Mouse (Mus musculus) heart, adult 11 months (tissue): Measurements from ENCODE around the gene Rplp1.

Source experiments
- DNase-seq: peaks from one replicate; pipeline ENCODE4 v3.0.0; 2022

Gene Rplp1

DNA sequence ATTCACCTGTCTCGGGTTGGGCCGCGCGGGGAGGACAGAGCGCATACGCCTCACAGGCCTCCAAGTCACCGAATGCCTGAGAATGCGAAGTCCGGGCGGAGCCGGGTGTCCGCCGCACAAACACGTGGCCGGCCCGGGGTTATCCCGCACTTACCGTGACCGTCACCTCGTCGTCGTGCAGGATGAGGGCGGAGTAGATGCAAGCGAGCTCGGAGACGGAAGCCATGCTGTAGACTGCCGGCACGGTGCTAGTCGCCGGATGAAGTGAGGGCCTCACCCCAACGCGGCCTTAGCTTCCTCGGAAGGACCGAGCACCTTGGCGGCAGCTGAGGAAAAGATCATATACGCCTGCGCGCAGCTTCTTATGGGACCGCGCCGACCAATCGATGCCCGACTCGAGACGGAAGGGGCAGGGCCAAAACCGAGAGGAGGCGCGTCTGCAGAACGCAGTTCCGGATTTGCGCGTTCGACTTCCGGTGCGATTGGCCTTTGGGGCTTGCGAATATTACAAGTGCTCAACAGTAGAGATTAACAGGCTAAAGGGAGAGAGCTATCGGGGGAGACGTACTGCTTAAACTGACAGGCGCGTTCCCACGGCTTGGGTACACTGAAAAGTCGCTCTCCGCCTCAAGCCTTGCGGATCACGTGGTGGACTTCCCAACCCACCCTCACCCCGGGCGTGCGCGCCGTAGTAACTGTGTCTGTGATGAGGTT is at the start of gene Rplp1:
Gene Rplp1, minus strand, starts transcription at position 340 of the 714 bp plus-strand sequence.
- DNase-seq = peak; percentile 100

DNA sequence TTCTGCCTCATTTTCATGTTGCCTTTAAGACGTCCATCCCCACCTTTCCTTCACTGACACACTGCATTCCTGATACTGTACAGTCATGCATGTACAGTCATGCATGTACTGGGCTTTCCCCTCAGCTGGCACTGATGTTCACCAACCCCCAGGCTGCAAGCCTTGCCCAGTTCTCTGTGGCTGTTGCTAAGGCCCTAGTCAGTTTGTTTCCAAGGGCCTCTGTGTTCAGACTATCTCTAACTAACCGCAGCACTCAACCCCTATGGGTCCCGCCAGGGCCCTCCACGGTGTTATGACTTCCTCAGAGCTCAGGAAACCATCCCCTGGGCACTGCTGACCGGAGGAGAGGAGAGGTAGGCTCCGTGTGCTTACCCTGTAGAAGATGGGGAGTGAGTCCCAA is 49.0 kb upstream of the Rplp1 start:
- DNase-seq = no peak

DNA sequence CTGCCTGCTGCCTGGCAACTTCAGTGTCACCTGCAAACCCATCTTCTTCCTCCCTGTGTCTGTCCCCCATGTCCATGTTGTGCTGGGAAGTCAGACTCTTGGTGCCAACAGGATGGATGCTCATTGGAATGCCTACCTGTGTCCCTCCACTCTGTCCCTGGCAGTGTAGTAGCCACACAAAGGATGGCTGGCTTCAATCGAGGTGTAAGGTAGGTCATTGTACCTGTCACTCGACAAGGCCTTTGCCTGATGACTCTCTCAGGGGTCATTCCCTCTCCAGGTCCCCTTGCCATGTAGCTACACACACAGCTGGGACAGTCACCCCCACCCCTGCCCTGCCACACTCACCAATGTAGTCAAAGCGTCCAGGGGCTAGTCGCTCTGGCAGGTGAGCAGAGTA is 46.8 kb upstream of the Rplp1 start:
- peak; percentile 91 for DNase-seq

DNA sequence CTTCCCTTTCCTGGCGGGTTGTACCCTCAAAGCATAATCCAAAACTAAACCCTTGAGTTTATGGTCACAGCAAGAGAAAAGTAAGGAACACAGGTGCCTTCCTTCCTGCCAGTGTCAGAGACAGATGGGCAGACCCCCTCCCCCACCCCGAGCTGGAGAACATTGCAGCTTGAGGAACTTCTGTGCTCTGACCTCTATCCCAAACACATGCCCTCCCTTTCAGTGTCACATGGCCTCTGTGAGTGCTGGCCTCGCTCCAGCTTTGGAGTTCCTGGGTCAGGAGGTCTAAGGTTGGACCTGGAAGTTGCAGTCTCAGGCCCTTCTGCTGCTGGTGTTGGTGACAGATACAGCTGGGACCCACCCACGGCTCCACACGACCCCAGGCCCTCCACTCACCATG is 46.4 kb upstream of the Rplp1 start:
- peak; percentile 97 for DNase-seq

DNA sequence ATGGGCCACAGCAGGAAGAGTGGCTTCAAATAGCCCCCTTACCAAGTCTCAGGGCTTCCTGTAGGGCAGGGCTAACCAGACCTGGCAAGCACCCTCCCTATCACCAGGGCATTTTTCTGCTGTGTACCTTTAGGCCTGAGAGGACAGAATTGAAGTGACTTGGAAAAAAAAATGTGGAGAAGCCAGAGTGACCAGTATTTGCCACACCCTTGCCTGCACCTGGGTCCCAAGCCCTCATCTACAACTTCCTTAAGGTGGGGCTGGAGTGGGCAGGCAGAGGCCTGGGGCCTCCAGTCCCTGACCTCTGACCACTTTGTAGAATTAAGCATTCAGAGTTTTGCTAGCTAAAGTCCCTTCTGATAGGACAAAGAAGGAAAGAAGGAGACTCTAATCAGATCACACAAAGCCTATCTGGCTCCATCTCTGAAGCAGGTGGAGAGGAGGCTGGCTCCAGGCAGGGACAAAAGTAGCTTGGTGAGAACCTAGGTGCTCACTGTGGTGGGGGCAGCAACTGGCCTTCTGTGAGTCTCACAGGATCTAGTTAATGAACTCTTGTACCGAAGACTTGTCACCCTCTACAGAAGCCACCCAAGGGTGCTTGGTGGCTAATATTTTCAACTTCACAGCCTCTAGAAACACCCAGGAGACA is 45.7 kb upstream of the Rplp1 start:
- no peak for DNase-seq

DNA sequence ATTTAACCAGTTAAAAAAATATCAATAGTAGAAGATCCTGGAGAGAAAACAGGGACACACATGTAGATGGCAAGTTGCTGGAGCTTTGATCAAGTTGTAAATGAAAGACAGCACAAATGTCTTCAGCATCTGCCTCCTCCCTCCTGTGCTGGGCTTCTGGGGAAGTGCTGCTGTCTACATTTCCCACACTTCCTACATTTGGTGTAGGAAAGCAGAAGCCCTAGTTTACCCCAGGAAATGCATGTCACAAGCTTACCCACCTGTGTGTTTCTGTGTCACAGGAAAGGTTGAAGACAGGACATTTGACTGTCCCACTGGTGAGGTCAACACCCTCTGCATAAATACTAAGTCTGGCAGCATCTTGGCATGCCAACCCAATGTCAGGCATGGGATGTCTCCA is 40.4 kb upstream of the Rplp1 start:
- DNase-seq = no peak

DNA sequence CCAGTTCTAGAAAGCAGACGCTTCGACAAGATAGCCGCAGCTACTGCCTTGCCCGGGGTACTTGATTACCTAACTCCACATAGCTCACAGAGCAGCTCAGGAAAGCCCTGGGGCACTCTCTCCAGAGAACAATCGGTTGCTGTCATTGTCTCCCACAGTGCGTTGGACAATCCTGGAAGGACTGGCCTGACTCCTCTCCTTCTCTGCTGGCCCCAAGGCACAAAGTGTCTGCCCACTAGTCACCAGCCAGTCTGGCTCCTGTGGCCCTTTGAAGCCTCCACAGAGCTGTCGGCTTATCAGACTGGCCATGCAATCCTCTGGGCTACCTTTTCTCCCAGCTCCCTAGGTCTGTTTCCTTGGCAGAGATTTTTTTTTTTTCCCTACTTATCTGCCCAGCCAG is 37.9 kb upstream of the Rplp1 start:
- DNase-seq = no peak

DNA sequence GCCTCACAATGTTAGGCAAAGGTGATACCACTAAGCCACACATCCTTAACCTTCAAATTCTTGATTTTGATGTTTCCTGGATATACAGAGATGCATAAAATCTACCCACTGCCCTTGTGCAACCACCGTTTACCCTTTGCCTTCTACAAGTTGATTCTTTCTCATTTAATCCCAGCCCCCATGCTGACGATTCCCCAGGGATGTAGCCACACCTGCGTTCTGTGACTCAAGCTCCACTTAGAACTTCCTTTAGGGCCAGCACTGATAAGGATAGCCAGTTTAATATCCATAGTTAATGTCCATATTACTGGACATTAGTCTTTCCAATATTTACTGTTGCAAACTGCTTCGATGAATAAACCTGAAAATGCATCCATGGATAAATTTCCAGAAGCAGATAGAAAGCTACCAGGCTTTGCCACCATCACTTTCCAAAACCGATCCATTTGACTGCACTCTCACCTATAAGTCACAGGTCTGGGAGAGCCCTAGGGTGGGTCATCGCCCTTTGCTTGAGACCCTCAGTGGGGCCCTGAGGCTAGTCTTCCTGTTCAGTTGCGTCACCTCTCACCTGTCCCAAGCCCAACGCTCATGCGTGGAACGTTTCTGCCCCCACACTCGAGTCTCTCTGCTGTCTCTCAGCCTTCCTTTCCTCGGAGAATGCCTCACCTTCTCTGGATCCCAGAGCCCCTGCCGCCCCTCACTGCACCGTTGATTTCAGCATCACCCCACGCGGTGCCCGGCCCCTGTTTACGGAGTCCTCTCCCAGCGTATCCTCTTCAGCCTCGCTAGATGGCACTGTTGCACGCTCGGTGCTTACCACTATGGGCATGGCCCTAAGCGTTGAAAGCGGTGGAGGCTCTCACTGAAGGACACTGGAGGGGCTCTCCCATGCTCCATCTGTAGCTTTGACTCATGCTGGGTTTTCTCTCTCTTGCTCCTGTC is 33.3 kb upstream of the Rplp1 start:
- DNase-seq = peak; percentile 97

DNA sequence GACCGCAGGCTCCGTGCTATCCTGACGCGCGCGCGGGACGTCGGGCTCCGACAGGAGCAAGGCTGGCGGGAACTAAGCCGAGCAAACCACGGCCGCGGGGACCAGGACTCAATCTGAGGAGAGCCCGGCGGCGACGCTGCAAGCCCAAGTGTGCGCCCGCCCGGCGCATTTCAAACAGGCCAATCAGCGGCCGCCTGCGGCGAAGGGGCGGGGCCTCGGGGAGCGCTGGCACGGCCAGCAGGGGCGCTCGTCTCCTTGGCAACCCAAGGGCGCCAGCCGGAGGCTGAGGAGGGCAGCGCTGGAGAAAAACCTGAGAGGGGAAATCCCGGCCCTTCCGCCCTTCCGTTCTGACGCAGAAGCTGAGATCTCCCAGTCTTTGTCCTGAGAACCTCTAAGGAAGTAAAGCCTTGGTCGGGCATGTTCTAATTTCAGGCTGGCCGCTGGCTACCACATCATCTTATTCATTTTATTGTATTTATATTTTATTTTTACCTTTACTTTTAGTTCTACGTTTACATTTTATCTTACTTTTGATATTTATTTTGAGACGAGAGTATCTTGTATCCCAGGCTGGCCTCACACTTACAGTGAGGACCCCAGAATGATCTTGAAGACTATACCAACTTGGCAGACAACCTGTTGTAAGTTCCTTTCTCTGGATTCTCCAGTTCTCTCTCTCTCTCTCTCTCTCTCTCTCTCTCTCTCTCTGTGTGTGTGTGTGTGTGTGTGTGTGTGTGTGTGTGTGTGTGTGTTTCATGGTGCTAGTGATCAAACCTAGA is 32.5 kb upstream of the Rplp1 start, which contains the start of gene Kif23:
Gene Kif23, minus strand, starts transcription at position 152 of the 779 bp plus-strand sequence.
- DNase-seq = peak; percentile 100

DNA sequence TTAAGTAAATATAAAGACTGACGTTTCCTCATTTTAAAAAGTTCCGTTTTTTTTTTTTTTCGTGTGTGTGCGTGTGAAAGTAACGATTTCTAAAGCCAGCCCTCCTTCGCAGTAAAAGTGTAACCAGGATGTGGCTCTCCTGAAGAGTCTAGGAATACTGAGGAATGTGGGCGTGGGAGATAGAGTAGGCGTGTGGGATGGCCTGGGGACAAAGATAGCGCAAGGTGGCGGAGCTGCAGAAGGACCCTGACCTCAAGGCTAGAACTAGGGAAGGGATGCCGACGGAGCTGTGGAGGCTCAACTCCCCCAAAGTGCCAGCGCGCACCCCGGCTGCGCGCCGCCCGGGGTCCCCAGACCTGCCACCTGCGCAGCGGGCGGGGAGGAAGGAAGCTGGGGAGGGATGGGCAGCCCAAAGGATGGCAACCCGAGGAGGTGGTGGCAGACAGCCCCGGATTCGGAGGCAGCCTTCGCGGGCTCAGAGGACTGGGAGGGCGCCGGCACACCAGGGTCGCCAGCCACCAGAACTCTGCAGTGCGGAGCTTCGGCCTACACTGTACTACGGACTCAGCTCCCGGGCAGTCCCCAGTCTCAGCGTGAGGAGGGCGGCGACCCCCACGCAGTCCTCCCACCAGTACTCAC is 31.8 kb upstream of the Rplp1 start:
- peak; percentile 93 for DNase-seq

DNA sequence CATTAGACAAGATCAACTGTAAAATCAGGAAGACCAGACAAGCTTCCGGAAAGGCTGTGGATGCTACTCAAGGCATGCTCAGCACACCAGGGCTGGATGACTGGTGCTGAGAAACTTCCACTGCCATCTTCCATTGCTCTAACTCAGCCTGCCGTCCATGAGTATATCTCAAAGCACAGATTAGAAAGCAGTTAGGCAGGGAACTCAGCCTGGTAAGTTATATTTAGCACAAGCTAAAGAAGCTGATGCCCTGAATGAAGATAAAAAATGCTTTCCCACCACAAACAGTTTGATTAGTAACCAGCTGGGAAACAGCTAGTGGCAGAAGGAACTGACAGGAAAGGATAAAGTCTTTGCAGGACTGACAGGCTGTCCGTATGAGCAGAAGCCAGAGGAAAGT is 26.7 kb upstream of the Rplp1 start:
- DNase-seq = peak; percentile 79

DNA sequence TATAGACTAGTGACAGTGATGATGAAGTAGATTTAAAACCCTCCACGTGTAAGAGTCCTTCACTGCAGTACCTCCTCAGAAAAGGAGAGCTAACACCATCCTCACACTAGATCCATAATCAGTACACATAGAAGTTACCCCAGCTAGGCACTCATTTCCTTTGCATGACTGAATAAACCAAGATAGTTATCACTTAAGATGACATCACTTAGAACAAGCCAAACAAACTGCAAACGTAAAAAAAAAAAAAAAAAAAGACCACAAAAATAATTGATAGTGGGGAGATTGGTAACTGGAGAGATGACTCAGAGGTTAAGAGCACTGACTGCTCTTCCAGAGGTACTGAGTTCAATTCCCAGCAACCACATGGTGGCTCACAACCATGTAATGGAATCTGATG is 19.0 kb upstream of the Rplp1 start:
- no peak for DNase-seq

DNA sequence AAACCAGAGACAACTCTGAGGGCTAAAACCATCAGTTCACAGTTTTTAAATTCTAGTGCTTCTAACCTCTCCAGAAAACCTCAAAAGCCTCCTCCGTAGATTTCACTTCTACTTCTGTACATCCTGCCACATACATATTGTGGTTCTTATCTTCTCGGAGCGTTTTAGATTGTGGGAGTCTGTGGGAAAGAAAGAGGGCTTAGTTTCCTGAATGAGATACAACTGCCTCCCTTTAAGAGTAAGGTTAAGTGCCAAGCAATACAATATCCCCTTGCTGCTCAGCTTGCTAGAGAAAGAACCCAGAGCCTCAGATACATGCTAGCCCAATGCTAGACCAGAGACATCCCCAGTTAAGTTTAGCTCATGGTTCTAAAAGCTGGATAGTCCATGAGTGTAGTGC is 17.7 kb upstream of the Rplp1 start:
- DNase-seq = no peak

DNA sequence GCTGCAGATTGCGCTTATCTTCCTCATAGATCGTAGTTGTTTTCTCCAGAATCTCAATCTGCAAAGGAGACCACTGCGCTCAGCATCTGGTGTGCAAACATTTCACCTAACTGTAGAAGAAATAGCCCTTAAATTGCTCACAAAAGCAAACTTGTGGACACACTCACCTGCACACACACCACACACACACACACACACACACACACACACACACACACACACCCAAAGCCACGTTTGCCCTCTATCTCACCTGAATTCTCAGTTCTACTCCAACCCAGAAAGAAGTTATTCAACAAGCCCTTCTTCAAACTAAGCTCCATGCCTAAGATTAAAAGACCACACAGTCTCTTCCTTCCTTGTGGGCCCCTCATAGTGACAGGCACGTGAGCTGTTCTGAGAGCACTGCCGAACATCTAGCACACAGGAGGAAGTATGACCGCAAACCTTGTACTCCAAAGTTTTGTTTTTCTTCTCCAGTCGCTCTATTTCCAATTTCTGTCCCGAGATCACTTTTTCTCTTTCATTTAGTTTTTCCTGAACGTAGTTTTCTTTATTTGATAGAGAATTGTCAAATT is 10.8 kb upstream of the Rplp1 start:
- DNase-seq = no peak

DNA sequence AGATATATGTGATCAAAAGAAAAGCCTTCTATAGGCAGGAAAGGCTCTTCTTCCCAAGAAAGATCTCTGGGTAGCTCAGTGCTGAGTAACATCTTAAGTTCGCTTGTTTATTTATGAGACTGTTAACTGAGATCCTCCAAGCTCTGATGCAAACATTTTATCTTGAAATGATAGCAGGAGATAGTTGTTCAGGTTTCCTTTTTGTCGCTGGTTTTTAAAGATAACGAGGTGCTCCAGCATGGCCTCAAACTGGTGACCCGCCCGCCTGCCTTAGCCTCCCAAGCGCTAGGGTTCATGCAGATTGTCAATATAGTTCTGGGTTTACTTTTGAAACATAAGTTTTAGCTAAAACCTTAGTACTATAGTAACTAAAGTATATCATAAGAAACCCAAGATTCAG is 6.0 kb upstream of the Rplp1 start:
- DNase-seq = no peak

DNA sequence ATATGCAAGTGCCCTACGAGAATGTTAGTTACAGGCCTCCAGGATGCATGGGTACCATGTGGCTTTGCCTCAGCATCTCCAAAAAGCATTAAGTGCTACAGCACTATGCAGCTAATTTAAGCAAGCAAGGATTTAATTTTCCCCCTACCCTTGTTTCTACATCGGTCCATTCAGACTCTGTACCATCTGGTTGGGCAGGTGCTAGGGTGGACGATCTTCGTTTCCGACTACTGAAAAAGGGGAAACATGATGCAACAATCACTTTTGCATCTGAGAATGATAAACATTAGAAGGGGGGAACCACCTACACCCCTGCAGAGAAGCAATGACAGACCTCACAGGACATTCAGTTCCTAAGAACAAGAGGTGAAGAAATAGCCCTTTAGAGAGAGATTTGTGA is 5.1 kb upstream of the Rplp1 start:
- peak; percentile 59 for DNase-seq

DNA sequence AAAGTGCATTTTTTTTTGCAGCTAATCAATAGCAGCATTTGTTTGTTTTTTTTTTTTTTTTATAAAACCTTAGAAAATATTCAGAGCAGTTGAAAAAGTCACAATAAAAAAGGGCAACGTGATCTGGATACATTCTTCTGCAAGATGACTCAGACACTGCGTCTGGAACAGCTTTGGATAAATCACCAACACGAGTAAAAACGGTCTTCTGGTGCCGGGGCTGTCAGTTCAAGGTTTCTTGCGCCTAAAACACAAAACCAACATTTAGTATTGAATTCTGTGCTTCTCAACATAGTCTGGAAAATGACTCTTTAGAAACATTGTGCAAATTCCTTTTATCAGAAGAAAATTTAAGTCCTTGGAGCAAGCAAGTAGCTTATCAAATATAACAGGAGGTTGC is 3.1 kb upstream of the Rplp1 start:
- no peak for DNase-seq

DNA sequence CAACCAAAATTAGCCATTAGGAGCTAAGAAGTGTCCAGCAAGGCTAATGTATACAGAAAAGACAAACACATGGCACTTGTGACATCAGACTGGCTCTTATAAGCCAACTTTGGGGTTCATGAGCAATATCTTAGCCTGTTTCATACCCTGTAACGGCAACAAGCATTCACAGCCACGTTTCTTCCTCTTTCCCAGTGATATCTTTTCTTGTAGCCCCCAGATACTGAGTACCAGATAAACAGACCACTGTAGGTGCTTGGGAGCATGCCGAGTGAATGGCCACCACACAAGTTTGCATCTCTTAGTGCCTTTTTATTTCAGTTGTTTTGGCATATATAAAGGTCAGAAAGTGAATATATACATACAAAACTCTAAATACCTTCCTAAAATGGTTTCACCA is 2.6 kb upstream of the Rplp1 start:
- DNase-seq = no peak

DNA sequence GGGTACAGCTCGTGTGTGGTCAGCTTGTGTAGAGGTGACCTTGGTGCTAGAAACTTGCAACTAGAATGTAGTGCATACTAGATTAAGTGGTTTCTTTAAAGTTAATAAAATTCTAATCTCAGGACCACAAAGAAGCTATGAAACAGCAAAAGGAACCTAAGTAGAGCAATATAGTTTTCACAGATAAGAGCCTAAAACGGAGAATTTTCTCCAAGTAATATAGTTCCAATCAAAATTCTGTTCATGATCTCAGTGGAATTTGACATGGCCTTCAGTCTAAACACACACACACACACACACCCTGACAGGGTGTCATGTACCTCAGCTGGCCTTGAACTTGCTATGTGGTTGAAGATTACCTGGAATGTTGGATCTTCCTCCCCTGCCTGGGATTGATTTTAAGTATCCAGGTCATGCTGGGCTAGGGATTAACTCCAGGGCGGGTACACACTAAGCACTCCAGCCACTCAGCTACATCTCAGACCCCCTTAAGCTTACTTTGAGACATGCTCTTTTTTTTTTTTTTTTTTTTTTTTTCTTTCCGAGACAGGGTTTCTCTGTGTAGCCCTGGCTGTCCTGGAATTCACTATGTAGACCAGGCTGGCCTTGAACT is 1.2 kb upstream of the Rplp1 start:
- DNase-seq = no peak

DNA sequence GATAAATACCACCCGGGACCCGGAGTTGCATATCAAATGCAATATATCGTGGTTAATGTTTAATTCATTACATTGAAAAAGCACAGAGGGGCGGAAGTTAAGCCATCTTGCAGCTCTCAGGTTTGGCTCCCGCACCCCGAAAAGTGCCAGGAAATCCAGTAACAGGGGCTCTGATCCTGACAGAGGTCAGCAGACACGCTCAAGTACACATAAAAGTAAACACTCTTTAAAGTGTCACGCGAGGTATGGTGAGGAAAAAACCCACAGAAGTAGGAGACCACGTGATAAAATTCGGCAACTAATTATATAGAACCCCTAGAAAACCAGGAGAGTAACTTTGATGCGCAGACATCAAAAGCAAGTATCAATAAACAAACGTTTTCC is 567 bp upstream of the Rplp1 start:
- DNase-seq = no peak

DNA sequence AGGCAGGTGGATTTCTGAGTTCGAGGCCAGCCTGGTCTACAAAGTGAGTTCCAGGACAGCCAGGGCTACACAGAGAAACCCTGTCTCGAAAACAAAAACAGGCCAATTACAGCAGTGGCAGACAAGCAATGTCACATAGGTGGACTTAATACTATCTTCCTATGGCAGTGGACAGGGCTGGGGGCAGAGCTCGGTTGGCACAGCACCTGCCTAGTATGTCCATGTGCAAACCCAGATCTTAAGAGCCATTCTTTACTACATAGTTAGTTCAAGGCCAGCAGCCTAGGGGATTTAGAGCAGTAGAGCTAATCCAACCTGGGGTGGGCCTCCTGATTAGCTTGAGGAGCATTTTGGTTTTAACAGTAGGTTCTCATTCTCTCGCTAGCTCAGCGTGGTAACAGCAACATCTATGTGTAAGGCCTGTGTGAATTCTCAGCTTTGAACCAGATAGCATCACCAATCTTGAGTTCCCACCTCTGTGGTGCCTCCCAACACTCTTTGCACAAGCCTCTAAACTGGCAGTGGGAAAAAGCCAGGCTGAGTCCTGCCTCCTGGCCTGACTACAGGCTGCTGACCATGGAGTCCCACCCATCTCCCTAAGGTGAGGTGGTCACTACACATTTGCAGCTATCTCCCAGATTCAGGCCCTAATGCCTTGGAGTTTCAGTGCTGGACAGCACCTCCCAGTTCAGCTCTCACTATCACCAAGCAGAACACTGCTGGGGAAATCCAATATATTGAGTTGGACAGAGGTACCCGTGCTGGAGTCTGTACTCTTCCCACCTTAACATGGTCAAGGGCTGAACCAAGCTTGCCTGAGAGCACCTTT is 2.8 kb downstream of the Rplp1 start:
- peak; percentile 83 for DNase-seq
